8 mouse cellular contexts compared by ENCODE assay signal in the genomic region with DNA sequence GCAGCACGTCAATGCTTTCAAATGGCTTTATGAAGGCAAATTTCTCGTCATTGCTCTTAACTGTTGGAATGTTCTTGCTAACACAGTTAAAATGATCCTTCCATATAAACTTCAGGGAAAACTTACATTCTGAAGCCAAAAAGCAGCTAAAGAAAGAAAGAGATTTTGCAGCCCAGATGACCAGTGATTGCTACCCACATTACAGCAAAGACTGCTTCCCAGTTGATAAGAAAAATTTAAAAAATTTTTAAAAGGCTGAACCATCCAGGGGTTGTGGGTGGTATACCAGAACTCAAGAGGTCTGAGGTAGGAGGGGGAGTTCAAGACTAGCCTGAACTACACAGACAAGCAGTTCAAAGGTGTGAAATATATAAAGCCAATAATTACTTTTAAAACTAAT. TPM values are rescaled to one million over a fixed set of nuclear protein-coding genes. Genes with fewer than 3 reads are reported as not detected.
DNase-seq lines count a peak whose midpoint lies in the region; ATAC-seq and TF ChIP-seq lines count a peak whose summit lies in the region.

No protein-coding gene starts in this region.

- 36% methylated on average over 2 of the region's 2 CpGs for WGBS in heart, embryonic 12.5 days
- 50% methylated on average over 2 of the region's 2 CpGs for WGBS in hindbrain, embryonic 10.5 days
- WGBS in liver, postnatal 0 days (ENCODE audit: insufficient replicate concordance): 47% methylated on average over 2 of the region's 2 CpGs

- intact Hi-C loops in heart, postnatal 10 days (cut with DNase I): loop anchor here (5.0 kb wide), 1 partner anchor 69 kb away; no protein-coding TSS in a partner anchor

- no peaks in the 10 kb centered on the region for H3K36me3 ChIP-seq in heart, embryonic 12.5 days
- no peaks in the 10 kb centered on the region for H3K36me3 ChIP-seq in ES-Bruce4 (ENCODE audit: control insufficient read depth, insufficient read depth, low read length, poor library complexity, severe bottlenecking)
- H3K36me3 ChIP-seq in hindbrain, embryonic 10.5 days: no peaks in the 10 kb centered on the region
- H3K36me3 ChIP-seq in liver, postnatal 0 days (replicated peaks; ENCODE audit: insufficient read depth, low read length): no peaks in the 10 kb centered on the region

- H3K27me3 ChIP-seq in heart, embryonic 12.5 days (replicated peaks): no peaks in the 10 kb centered on the region
- no peaks in the 10 kb centered on the region for H3K27me3 ChIP-seq in ES-Bruce4 (ENCODE audit: control insufficient read depth, insufficient read depth, low read length, poor library complexity, severe bottlenecking)
- H3K27me3 ChIP-seq in hindbrain, embryonic 10.5 days (ENCODE audit: insufficient read depth, poor library complexity, severe bottlenecking): 0 out of 2 replicates have a peak, but pooled peaks cover 5% of the 10 kb centered on the region
- H3K27me3 ChIP-seq in liver, postnatal 0 days (ENCODE audit: insufficient read depth, low read length): no peaks in the 10 kb centered on the region

- TF ChIP-seq CTCF in ES-Bruce4 (IDR thresholded peaks at IDR 0.05; ENCODE audit: low read depth, low read length): no peak
- TF ChIP-seq CTCF in liver, postnatal 0 days (IDR thresholded peaks at IDR 0.05; ENCODE audit: low read depth): no peak

- H3K4me2 ChIP-seq in heart, embryonic 12.5 days: peak overlapping the region; percentile 94; the same call in 1 of the 2 replicates
- peak overlapping the region; percentile 86 for H3K4me2 ChIP-seq in liver, postnatal 0 days (ENCODE audit: low read depth, low read length)

- H3K4me1 ChIP-seq in heart, embryonic 12.5 days (replicated peaks): peaks cover 27% of the 10 kb centered on the region
- peaks cover 8% of the 10 kb centered on the region for H3K4me1 ChIP-seq in ES-Bruce4 (ENCODE audit: control insufficient read depth, insufficient read depth, low read length)
- H3K4me1 ChIP-seq in hindbrain, embryonic 10.5 days (replicated peaks): peaks cover 42% of the 10 kb centered on the region
- peaks cover 30% of the 10 kb centered on the region for H3K4me1 ChIP-seq in liver, postnatal 0 days (ENCODE audit: insufficient read depth)

- no peak for TF ChIP-seq EP300 in ES-Bruce4 (IDR thresholded peaks at IDR 0.05; ENCODE audit: insufficient read depth, low read depth, low read length)
- no peak for TF ChIP-seq EP300 in liver, postnatal 0 days (IDR thresholded peaks at IDR 0.05; ENCODE audit: low read depth)

- ATAC-seq in heart, embryonic 12.5 days (ENCODE audit: insufficient number of reproducible peaks, low FRiP score): no peak
- no peak for ATAC-seq in liver, postnatal 0 days

- H3K4me3 ChIP-seq in heart, embryonic 12.5 days: no peak overlapping the region
- peak overlapping the region; percentile 29; the same call in 1 of the 2 replicates for H3K4me3 ChIP-seq in ES-Bruce4 (ENCODE audit: low read depth, low read length)
- peak overlapping the region; percentile 93 for H3K4me3 ChIP-seq in hindbrain, embryonic 10.5 days
- peak overlapping the region; percentile 99 for H3K4me3 ChIP-seq in liver, postnatal 0 days (ENCODE audit: low read depth, low read length)

- no peak for DNase-seq in heart, postnatal 10 days
- DNase-seq in hindbrain, embryonic 10.5 days (ENCODE audit: low spot score): no peak
- no peak for DNase-seq in liver, postnatal 0 days
- DNase-seq in spleen, postnatal 14 days (ENCODE audit: low spot score in 2 of 2): no peak
- no peak for DNase-seq in adrenal gland, adult 8-10 months
- DNase-seq in spleen, adult 18-20 months: no peak

- no peak overlapping the region for H3K9ac ChIP-seq in heart, embryonic 12.5 days
- H3K9ac ChIP-seq in ES-Bruce4 (ENCODE audit: low read depth, poor library complexity, severe bottlenecking): peak overlapping the region; percentile 64
- 0 out of 2 replicates have a peak overlapping the region, but pooled peaks have one; percentile 60 for H3K9ac ChIP-seq in liver, postnatal 0 days (replicated peaks)

- no peak overlapping the region for H3K27ac ChIP-seq in heart, embryonic 12.5 days (ENCODE audit: poor library complexity, severe bottlenecking)
- peak overlapping the region; percentile 48; the same call in 1 of the 2 replicates for H3K27ac ChIP-seq in ES-Bruce4 (ENCODE audit: insufficient read depth, low read length)
- no peak overlapping the region for H3K27ac ChIP-seq in hindbrain, embryonic 10.5 days
- peak overlapping the region; percentile 98 for H3K27ac ChIP-seq in liver, postnatal 0 days (ENCODE audit: low read depth)

- H3K9me3 ChIP-seq in heart, embryonic 12.5 days (replicated peaks): no peaks in the 10 kb centered on the region
- no peaks in the 10 kb centered on the region for H3K9me3 ChIP-seq in ES-Bruce4 (replicated peaks; ENCODE audit: control insufficient read depth, insufficient read depth, low read length, poor library complexity, severe bottlenecking)
- H3K9me3 ChIP-seq in hindbrain, embryonic 10.5 days: no peaks in the 10 kb centered on the region
- no peaks in the 10 kb centered on the region for H3K9me3 ChIP-seq in liver, postnatal 0 days (ENCODE audit: low read length)

- no peak for TF ChIP-seq POLR2A in ES-Bruce4 (IDR thresholded peaks at IDR 0.05; ENCODE audit: insufficient read depth, low read length)

RNA-seq across cellular contexts. Expression of a gene that starts 1.1 kb away (rescaled TPM):
- polyA plus RNA-seq in heart, embryonic 12.5 days (2016; fragmentation: Nextera tagmentation; extraction: Ambion mirVana): 41.9 and 42.0 TPM in 2 replicates
- total RNA-seq in heart, postnatal 10 days (2021): 100 to 1,000 TPM; 206 to 221 TPM
- polyA plus RNA-seq in ES-Bruce4 (2011; ENCODE audit: insufficient read depth, insufficient read length, low read depth, missing spikeins): 584 and 601 TPM in 2 replicates
- polyA plus RNA-seq in hindbrain, embryonic 10.5 days (2016; fragmentation: Nextera tagmentation; extraction: Ambion mirVana): 32.7 and 38.4 TPM in 2 replicates
- 17.7 and 22.4 TPM in 2 replicates for polyA plus RNA-seq in liver, postnatal 0 days (2015; fragmentation: Nextera tagmentation; extraction: Ambion mirVana)
- total RNA-seq in adrenal gland, adult 8-10 months (2022): 100 to 1,000 TPM; 304 to 366 (median 340) TPM

Comparison
In these comparisons a context has a peak if more than half of its experiments do, and no peak if none do; other contexts are left out.
1. H3K27ac ChIP-seq: peak in ES-Bruce4 (single experiment) and liver, postnatal 0 days (single experiment); none in heart, embryonic 12.5 days (single experiment) and hindbrain, embryonic 10.5 days (single experiment).
2. RNA of a gene that starts 1.1 kb away (polyA plus RNA-seq): 584 to 601 TPM in ES-Bruce4; 41.9 to 42.0 TPM in heart, embryonic 12.5 days, 32.7 to 38.4 TPM in hindbrain, embryonic 10.5 days and 17.7 to 22.4 TPM in liver, postnatal 0 days; every median in the first group is over 10 times any median in the second.